Mouse (Mus musculus): ENCODE measurements around the gene Ctdnep1.
"Not testable (repeated sequence)": the region's sequence is repeated elsewhere in the genome, so short reads cannot be mapped to it uniquely, and the experiment has no call there.

The Ctdnep1 gene

GRCm38 (mm10) chr11:70012931-70013330 is 32.0 kb downstream of the Ctdnep1 start:
- no peak for DNase-seq

GRCm38 (mm10) chr11:70013408-70013807 is 32.5 kb downstream of the Ctdnep1 start:
- no peak for DNase-seq

- DNase-seq: no peak
Observed at GRCm38 (mm10) chr11:70014051-70014450, 33.1 kb downstream of the Ctdnep1 start.

GRCm38 (mm10) chr11:70014880-70015558 is 34.1 kb downstream of the Ctdnep1 start, which contains the start of gene Acadvl:
Gene Acadvl, minus strand, starts transcription at chr11:70015411.
- DNase-seq: peak; percentile 91 to 93

GRCm38 (mm10) chr11:70015677-70016076 is 34.7 kb downstream of the Ctdnep1 start:
- no peak for DNase-seq

- not testable (repeated sequence) for DNase-seq
Observed at GRCm38 (mm10) chr11:70016177-70016576, 35.2 kb downstream of the Ctdnep1 start.

- DNase-seq: no peak
Observed at GRCm38 (mm10) chr11:70016669-70017068, 35.7 kb downstream of the Ctdnep1 start, which contains the start of gene Dlg4. Gene Dlg4, plus strand, starts transcription at chr11:70016942.

- no peak for DNase-seq
Observed at GRCm38 (mm10) chr11:70017199-70017767, 36.3 kb downstream of the Ctdnep1 start.

- DNase-seq: peak in 1 of 2 experiments; percentile 23
Observed at GRCm38 (mm10) chr11:70018131-70018990, 37.4 kb downstream of the Ctdnep1 start.

- no peak for DNase-seq
Observed at GRCm38 (mm10) chr11:70019495-70020021, 38.6 kb downstream of the Ctdnep1 start.

- no peak for DNase-seq
Observed at GRCm38 (mm10) chr11:70020022-70020631, 39.2 kb downstream of the Ctdnep1 start.

- DNase-seq: peak; percentile 77 to 84
Observed at GRCm38 (mm10) chr11:70020731-70021263, 39.8 kb downstream of the Ctdnep1 start.

GRCm38 (mm10) chr11:70021264-70022132 is 40.5 kb downstream of the Ctdnep1 start:
- DNase-seq: peak; percentile 96

GRCm38 (mm10) chr11:70023481-70024150 is 42.7 kb downstream of the Ctdnep1 start:
- DNase-seq: no peak

- no peak for DNase-seq
Observed at GRCm38 (mm10) chr11:70024151-70024514, 43.2 kb downstream of the Ctdnep1 start.

- DNase-seq: peak in 1 of 2 experiments; percentile 36
Observed at GRCm38 (mm10) chr11:70026689-70027088, 45.7 kb downstream of the Ctdnep1 start.

GRCm38 (mm10) chr11:70027397-70027796 is 46.4 kb downstream of the Ctdnep1 start:
- DNase-seq: no peak

GRCm38 (mm10) chr11:70028401-70029129 is 47.6 kb downstream of the Ctdnep1 start:
- no peak for DNase-seq

- DNase-seq: peak; percentile 62 to 66
Observed at GRCm38 (mm10) chr11:70029130-70029801, 48.3 kb downstream of the Ctdnep1 start.
